Mouse (Mus musculus): ENCODE data around the gene Rab37. TPM values are rescaled to one million over a fixed set of nuclear protein-coding genes. Genes with fewer than 3 reads are reported as not detected.

Gene Rab37
- polyA plus RNA-seq, 1 experiment = 1.1 TPM

DNA sequence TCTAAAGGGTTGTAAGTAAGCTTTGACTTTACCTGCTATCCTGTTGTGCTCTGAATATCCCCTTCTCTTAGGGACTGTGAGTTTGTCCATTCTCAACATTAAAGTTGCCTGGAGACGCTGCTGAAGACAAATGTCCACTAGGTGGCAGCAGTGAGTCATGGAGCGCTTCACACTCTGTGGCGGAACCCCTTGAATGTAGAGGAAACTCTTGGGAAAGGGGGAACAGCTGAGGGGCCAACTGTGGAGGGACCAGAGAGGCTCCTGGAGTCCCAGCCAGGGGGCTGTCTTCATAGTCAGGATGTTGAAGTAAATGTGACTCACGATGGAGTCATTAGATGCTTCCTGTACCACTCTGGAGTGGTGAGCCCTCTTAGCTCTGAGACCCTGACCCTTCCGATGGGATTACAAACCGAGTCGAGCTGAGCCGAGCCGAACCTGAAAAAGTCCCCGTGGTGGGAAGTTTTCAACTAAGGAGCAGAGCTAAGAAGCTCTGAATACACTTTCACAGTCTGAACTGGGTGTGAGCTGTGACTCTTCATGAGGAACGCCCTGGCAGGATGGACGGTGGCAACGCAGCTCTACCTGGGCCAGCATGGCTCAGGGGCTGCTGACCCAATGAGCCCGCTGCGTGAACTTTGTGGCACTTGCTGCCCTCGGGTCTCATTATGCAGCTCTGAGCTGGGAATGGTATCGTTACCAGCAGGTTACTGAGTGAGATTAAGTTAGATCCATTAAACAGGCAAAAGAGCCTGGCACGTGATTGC, 7.7 kb upstream of the Rab37 start:
- TF ChIP-seq CTCF (IDR thresholded peaks at IDR 0.05; ENCODE audit: insufficient read depth, low read length) = peak; percentile 89
- no peak for TF ChIP-seq POLR2A (IDR thresholded peaks at IDR 0.05; ENCODE audit: borderline replicate concordance, extremely low read depth, low read depth, low read length)
- Histone ChIP-seq H3K4me3 (replicated peaks; ENCODE audit: extremely low read depth, low read depth, low read length) (no peak overlapping the region), H3K4me1 (ENCODE audit: control insufficient read depth, insufficient read depth, low read length) (no peaks in the 10 kb centered on the region)
- WGBS = 36% methylated on average over 18 of the region's 18 CpGs
- DNase-seq = peak; percentile 48

DNA sequence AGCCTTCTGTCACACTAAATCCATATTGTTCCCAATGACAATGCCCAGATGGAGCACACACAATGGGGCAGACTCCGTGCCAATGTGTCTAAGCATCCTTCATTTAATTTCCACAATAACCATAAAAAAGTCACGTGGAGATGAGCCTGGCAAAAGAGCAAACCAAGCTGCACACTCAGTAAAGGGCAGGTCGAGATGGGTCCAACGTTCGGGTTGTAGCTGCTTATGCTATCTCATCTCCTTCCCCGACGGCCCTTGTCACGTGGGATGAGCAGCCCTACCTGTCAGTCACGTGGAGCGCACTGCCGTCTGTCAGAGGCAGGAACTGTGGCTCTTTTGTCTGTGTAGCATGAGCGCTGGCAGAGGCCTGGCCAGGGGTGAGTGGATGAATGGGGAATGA, 6.6 kb upstream of the Rab37 start:
- TF ChIP-seq CTCF (IDR thresholded peaks at IDR 0.05; ENCODE audit: insufficient read depth, low read length) (no peak), POLR2A (IDR thresholded peaks at IDR 0.05; ENCODE audit: borderline replicate concordance, extremely low read depth, low read depth, low read length) (no peak)
- no peak overlapping the region for H3K4me3 ChIP-seq (replicated peaks; ENCODE audit: extremely low read depth, low read depth, low read length)
- 52% methylated on average over 12 of the region's 12 CpGs for WGBS

DNA sequence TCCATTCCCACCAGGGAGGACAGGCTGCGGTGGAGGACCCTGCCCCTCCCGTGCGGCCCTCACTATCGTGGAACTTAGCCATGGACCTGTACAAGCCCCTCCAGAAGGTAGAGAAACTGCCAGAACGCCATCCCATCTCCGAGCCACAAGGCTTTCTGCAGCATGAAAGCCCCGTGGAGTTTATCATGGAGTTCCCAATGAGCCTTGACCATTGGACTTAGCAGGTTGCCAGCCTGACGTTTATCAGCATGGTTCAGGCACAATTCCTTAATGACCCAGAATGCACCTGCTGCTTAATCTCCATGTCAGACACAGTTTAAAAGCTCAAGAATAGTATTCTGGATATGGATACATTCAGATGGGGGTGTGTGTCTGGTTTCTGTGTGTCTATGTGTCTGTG, 6.2 kb upstream of the Rab37 start:
- no peak for DNase-seq
- Histone ChIP-seq H3K4me3 (replicated peaks; ENCODE audit: extremely low read depth, low read depth, low read length) (no peak overlapping the region), H3K4me1 (ENCODE audit: control insufficient read depth, insufficient read depth, low read length) (no peaks in the 10 kb centered on the region)
- TF ChIP-seq POLR2A (IDR thresholded peaks at IDR 0.05; ENCODE audit: borderline replicate concordance, extremely low read depth, low read depth, low read length) (no peak), CTCF (IDR thresholded peaks at IDR 0.05; ENCODE audit: insufficient read depth, low read length) (no peak)
- WGBS = 71% methylated on average over 8 of the region's 8 CpGs

More for the DNA sequence above, 6.6 kb upstream of the Rab37 start:
- no peaks in the 10 kb centered on the region for H3K4me1 ChIP-seq (ENCODE audit: control insufficient read depth, insufficient read depth, low read length)
- no peak for DNase-seq

DNA sequence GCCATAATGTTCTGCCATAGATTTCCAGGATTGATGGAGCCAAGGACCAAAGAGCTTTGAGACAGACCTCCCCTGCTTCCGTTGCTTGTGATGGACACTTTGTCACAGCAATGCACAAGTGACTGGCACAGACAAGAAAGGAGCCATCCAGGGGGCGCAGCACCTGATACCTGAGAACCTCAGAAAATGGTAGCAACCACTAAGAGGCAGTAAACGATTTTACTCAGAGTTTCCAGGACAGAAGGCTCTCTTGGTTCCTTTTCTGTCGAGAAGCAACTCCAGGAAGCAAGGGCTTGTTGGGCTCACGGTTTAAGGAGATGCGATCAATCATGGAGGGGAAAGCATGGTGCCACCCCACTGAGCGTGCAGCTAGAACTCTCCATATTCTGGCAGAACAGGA, 5.0 kb upstream of the Rab37 start:
- 48% methylated on average over 7 of the region's 7 CpGs for WGBS
- TF ChIP-seq POLR2A (IDR thresholded peaks at IDR 0.05; ENCODE audit: borderline replicate concordance, extremely low read depth, low read depth, low read length) (no peak), CTCF (IDR thresholded peaks at IDR 0.05; ENCODE audit: insufficient read depth, low read length) (no peak)
- H3K4me3 ChIP-seq (replicated peaks; ENCODE audit: extremely low read depth, low read depth, low read length) = no peak overlapping the region
- no peaks in the 10 kb centered on the region for H3K4me1 ChIP-seq (ENCODE audit: control insufficient read depth, insufficient read depth, low read length)
- no peak for DNase-seq

DNA sequence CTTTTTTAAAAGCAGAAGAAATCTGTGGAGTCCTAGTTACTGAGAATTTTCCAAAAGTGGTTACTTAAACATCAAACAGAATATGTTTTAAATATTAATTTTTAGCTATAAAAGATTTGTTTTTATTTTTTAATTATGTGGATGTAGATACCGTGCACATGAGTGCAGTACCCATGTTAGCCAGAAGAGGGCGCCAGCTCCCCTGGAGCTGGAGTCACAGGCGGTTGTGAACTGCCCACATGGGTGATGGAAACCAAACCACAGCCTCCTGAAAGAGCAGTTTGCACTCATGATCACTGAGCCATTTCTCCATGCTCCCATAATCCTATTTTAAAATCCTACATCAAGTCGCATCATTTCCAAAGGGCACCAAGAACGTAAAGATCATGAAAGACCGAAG, 1.4 kb upstream of the Rab37 start:
- H3K4me1 ChIP-seq (ENCODE audit: control insufficient read depth, insufficient read depth, low read length) = no peaks in the 10 kb centered on the region
- no peak overlapping the region for H3K4me3 ChIP-seq (replicated peaks; ENCODE audit: extremely low read depth, low read depth, low read length)
- WGBS = 64% methylated on average over 6 of the region's 6 CpGs
- no peak for DNase-seq
- peak; percentile 44 for TF ChIP-seq CTCF (IDR thresholded peaks at IDR 0.05; ENCODE audit: insufficient read depth, low read length)
- TF ChIP-seq POLR2A (IDR thresholded peaks at IDR 0.05; ENCODE audit: borderline replicate concordance, extremely low read depth, low read depth, low read length) = no peak

DNA sequence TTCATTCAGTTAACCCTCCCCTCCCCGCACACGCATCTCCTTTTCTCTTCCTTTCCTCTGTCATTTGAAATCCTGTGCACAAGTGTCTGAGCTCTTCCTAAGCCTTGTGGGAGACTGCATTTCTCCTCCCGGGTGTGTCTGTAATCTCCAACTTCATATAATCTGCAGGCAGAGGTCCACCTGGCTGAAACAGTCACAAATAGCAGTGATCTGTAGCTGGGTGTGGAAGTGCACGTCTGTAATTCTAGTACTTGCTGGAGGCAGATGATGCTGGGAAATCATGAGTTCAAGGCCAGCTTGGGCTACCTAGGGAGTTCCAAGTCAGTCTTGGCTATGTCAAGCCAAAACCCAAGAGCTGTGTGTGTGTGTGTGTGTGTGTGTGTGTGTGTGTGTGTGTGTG, 909 bp downstream of the Rab37 start:
- 19% methylated on average over 4 of the region's 4 CpGs for WGBS
- Histone ChIP-seq H3K4me1 (ENCODE audit: control insufficient read depth, insufficient read depth, low read length) (no peaks in the 10 kb centered on the region), H3K4me3 (replicated peaks; ENCODE audit: extremely low read depth, low read depth, low read length) (no peak overlapping the region)
- no peak for DNase-seq
- TF ChIP-seq POLR2A (IDR thresholded peaks at IDR 0.05; ENCODE audit: borderline replicate concordance, extremely low read depth, low read depth, low read length) (no peak), CTCF (IDR thresholded peaks at IDR 0.05; ENCODE audit: insufficient read depth, low read length) (no peak)

DNA sequence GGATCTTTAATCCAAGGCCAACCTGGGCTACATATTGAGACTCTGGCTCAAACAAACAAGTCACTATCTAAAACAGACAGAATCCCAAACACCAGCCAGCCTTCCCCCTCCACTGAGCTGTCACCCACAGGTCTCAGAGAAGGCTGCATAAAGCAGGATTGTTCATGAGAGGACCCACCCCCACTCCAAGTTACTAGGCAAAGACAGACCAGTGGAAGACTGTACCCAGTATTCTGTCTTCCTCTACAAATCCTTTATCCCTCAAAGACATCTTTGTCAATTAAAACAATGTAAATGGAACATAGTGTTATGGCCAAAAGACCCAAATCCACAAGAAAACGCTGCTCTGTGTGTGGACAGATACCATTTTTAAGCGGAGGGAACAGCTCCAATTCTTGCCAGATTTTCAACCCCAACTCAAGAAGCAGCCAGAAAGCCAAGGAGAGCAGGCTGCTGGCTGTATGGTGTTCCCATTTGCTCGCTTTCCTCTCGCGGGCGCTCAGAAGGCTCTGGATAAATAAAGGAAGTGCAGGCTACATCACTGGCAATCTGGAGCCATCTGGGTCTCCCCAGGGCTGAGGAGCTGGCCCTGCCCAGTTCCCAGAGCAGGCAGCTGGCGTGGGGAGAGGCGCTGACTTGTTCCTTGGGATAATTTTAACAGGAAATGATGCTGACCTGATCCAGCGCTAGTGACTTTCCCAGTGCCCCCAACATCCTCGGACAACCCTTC, 7.1 kb downstream of the Rab37 start:
- 38% methylated on average over 10 of the region's 10 CpGs for WGBS
- TF ChIP-seq POLR2A (IDR thresholded peaks at IDR 0.05; ENCODE audit: borderline replicate concordance, extremely low read depth, low read depth, low read length) = no peak
- TF ChIP-seq CTCF (IDR thresholded peaks at IDR 0.05; ENCODE audit: insufficient read depth, low read length) = no peak
- Histone ChIP-seq H3K4me1 (ENCODE audit: control insufficient read depth, insufficient read depth, low read length) (no peaks in the 10 kb centered on the region), H3K4me3 (replicated peaks; ENCODE audit: extremely low read depth, low read depth, low read length) (no peak overlapping the region)
- no peak for DNase-seq

DNA sequence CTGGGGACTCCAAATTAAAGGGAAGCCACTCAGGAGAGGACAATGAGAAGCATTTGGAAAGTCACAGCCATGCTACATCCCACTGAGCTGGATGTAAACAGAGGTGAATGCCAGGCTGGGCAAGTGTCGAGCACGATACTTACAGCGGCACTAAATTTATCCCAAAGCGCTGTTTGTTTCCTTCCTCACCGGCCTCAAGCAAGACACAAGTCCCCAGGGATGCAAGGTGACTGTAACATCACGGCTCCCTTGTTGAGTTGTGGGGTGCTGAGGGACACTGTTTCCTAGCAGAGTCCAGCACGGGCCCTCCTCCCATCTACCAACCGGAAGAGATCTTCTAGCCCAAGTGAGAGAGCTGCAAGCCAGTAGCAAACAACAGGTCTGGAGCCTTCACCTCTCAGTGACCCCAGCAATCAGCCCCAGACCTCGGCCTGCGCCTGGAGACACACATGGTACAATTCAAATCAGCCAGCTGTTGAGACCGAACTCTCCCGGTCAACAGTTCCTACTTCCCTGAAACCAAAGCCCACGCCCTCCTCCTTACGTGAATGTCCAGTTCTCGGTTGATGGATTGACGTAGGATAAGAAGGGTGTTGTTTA, 8.1 kb downstream of the Rab37 start:
- 31% methylated on average over 16 of the region's 16 CpGs for WGBS
- TF ChIP-seq POLR2A (IDR thresholded peaks at IDR 0.05; ENCODE audit: borderline replicate concordance, extremely low read depth, low read depth, low read length) (no peak), CTCF (IDR thresholded peaks at IDR 0.05; ENCODE audit: insufficient read depth, low read length) (no peak)
- no peak for DNase-seq

DNA sequence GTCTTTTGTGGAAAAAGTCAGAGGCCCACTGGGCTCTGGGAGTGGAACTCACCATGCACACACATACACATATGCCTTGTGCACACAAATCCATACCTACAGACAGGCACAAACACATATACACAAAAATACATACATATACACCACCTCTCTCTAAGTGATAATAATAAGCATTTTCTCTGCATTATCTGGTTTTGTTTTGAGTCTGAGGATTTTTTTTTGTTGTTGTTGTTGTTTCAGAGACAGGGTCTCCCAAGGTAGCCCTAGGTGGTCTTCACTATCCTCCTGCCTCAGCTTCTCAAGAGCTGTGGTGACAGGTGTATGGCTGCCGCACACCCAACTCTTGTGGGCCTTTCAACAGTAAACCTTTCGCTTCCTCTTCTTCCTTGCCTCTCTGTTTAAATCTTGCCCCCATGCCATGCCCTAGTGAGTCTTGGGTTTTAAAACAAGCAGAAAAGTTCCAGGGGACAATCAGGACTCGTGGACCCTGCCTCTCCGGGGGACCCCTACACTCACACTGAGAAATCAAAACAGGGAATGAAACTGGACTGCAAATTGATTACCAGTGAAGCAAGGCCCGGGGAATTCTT, 8.9 kb downstream of the Rab37 start:
- Histone ChIP-seq H3K4me1 (ENCODE audit: control insufficient read depth, insufficient read depth, low read length) (no peaks in the 10 kb centered on the region), H3K4me3 (replicated peaks; ENCODE audit: extremely low read depth, low read depth, low read length) (no peak overlapping the region)
- no peak for DNase-seq
- no peak for TF ChIP-seq POLR2A (IDR thresholded peaks at IDR 0.05; ENCODE audit: borderline replicate concordance, extremely low read depth, low read depth, low read length)
- no peak for TF ChIP-seq CTCF (IDR thresholded peaks at IDR 0.05; ENCODE audit: insufficient read depth, low read length)
- 73% methylated on average over 5 of the region's 5 CpGs for WGBS

More for the DNA sequence above, 8.1 kb downstream of the Rab37 start:
- no peaks in the 10 kb centered on the region for H3K4me1 ChIP-seq (ENCODE audit: control insufficient read depth, insufficient read depth, low read length)
- H3K4me3 ChIP-seq (replicated peaks; ENCODE audit: extremely low read depth, low read depth, low read length) = no peak overlapping the region
